Mouse (Mus musculus): ENCODE results near the gene C1qa. TPM values are rescaled to one million over a fixed set of nuclear protein-coding genes. Genes with fewer than 3 reads are reported as not detected.

Gene C1qa
- polyA plus RNA-seq, 1 experiment from 2014 or later: 50.0 TPM

GRCm38 (mm10) chr4:136896461-136896860 lies 2.1 kb downstream of the C1qa start:
- Histone ChIP-seq H3K9ac (no peak overlapping the region), H3K4me1 (replicated peaks) (no peaks in the 10 kb centered on the region; the same call in none of the 2 replicates), H3K4me3 (replicated peaks) (no peak overlapping the region), H3K36me3 (no peaks in the 10 kb centered on the region), H3K27me3 (replicated peaks) (peaks cover 17% of the 10 kb centered on the region), H3K9me3 (no peaks in the 10 kb centered on the region), H3K4me2 (replicated peaks) (no peak overlapping the region), H3K27ac (no peak overlapping the region)
- no peak for ATAC-seq
- 39% methylated on average over 10 of the region's 10 CpGs for WGBS

- 7% methylated on average over 15 of the region's 15 CpGs for WGBS
- peak overlapping the region; percentile 20; the same call in 1 of the 2 replicates for H3K4me2 ChIP-seq (replicated peaks)
- no peak overlapping the region for H3K4me3 ChIP-seq (replicated peaks)
- H3K36me3 ChIP-seq: no peaks in the 10 kb centered on the region
- no peak overlapping the region for H3K9ac ChIP-seq
- peaks cover 17% of the 10 kb centered on the region for H3K27me3 ChIP-seq (replicated peaks)
- H3K9me3 ChIP-seq: no peaks in the 10 kb centered on the region
- H3K4me1 ChIP-seq (replicated peaks): no peaks in the 10 kb centered on the region; the same call in none of the 2 replicates
- ATAC-seq: no peak
- no peak overlapping the region for H3K27ac ChIP-seq
These were observed 2.7 kb downstream of the C1qa start for GRCm38 (mm10) chr4:136895861-136896260.

- Histone ChIP-seq H3K4me1 (replicated peaks) (no peaks in the 10 kb centered on the region; the same call in none of the 2 replicates), H3K36me3 (no peaks in the 10 kb centered on the region), H3K9ac (no peak overlapping the region), H3K27me3 (replicated peaks) (peaks cover 17% of the 10 kb centered on the region), H3K4me2 (replicated peaks) (no peak overlapping the region), H3K4me3 (replicated peaks) (no peak overlapping the region), H3K27ac (no peak overlapping the region), H3K9me3 (no peaks in the 10 kb centered on the region)
- ATAC-seq: no peak
- 67% methylated on average over 4 of the region's 4 CpGs for WGBS
These were observed 3.8 kb downstream of the C1qa start for GRCm38 (mm10) chr4:136894821-136895220.

GRCm38 (mm10) chr4:136893691-136894543 lies 4.7 kb downstream of the C1qa start:
- Histone ChIP-seq H3K36me3 (no peaks in the 10 kb centered on the region), H3K4me2 (replicated peaks) (no peak overlapping the region), H3K9ac (no peak overlapping the region), H3K27me3 (replicated peaks) (peaks cover 17% of the 10 kb centered on the region), H3K9me3 (no peaks in the 10 kb centered on the region), H3K4me1 (replicated peaks) (no peaks in the 10 kb centered on the region; the same call in none of the 2 replicates), H3K4me3 (replicated peaks) (no peak overlapping the region), H3K27ac (no peak overlapping the region)
- no peak for ATAC-seq
- 5% methylated on average over 9 of the region's 9 CpGs for WGBS

- Histone ChIP-seq H3K9me3 (no peaks in the 10 kb centered on the region), H3K4me2 (replicated peaks) (no peak within 1 kb of the TSS), H3K4me3 (replicated peaks) (no peak within 1 kb of the TSS), H3K27ac (no peak within 1 kb of the TSS), H3K36me3 (no peaks in the 10 kb centered on the region), H3K9ac (no peak within 1 kb of the TSS), H3K4me1 (replicated peaks) (no peaks in the 10 kb centered on the region; the same call in 1 of the 2 replicates), H3K27me3 (replicated peaks) (peaks cover 17% of the 10 kb centered on the region)
- 63% methylated on average over 5 of the region's 5 CpGs for WGBS
- ATAC-seq: no peak
These were observed 5.8 kb downstream of the C1qa start, which contains the start of gene C1qc for GRCm38 (mm10) chr4:136892811-136893210. Gene C1qc, minus strand, starts transcription at chr4:136893065.

- no peak overlapping the region for H3K4me3 ChIP-seq (replicated peaks)
- no peak overlapping the region for H3K9ac ChIP-seq
- H3K27ac ChIP-seq: no peak overlapping the region
- H3K9me3 ChIP-seq: no peaks in the 10 kb centered on the region
- H3K27me3 ChIP-seq (replicated peaks): peaks cover 17% of the 10 kb centered on the region
- no peak for ATAC-seq
- H3K4me2 ChIP-seq (replicated peaks): no peak overlapping the region
- H3K4me1 ChIP-seq (replicated peaks): no peaks in the 10 kb centered on the region; the same call in 1 of the 2 replicates
- no peaks in the 10 kb centered on the region for H3K36me3 ChIP-seq
- WGBS: 45% methylated on average over 7 of the region's 7 CpGs
These were observed 6.2 kb downstream of the C1qa start for GRCm38 (mm10) chr4:136892371-136892770.

- no peak overlapping the region for H3K4me3 ChIP-seq (replicated peaks)
- WGBS: 85% methylated on average over 4 of the region's 4 CpGs
- no peaks in the 10 kb centered on the region for H3K36me3 ChIP-seq
- no peak overlapping the region for H3K9ac ChIP-seq
- no peak overlapping the region for H3K4me2 ChIP-seq (replicated peaks)
- no peaks in the 10 kb centered on the region; the same call in 1 of the 2 replicates for H3K4me1 ChIP-seq (replicated peaks)
- H3K9me3 ChIP-seq: no peaks in the 10 kb centered on the region
- H3K27ac ChIP-seq: no peak overlapping the region
- peaks cover 7% of the 10 kb centered on the region for H3K27me3 ChIP-seq (replicated peaks)
- no peak for ATAC-seq
These were observed 7.5 kb downstream of the C1qa start for GRCm38 (mm10) chr4:136891115-136891514.

GRCm38 (mm10) chr4:136889981-136890380 lies 8.6 kb downstream of the C1qa start:
- Histone ChIP-seq H3K9ac (no peak overlapping the region), H3K4me2 (replicated peaks) (no peak overlapping the region), H3K9me3 (no peaks in the 10 kb centered on the region), H3K36me3 (no peaks in the 10 kb centered on the region), H3K27ac (no peak overlapping the region), H3K27me3 (replicated peaks) (peaks cover 7% of the 10 kb centered on the region), H3K4me1 (replicated peaks) (no peaks in the 10 kb centered on the region), H3K4me3 (replicated peaks) (no peak overlapping the region)
- no peak for ATAC-seq
- 81% methylated on average over 15 of the region's 15 CpGs for WGBS

GRCm38 (mm10) chr4:136887714-136888113 lies 10.9 kb downstream of the C1qa start:
- Histone ChIP-seq H3K27me3 (replicated peaks) (peaks cover 7% of the 10 kb centered on the region), H3K4me3 (replicated peaks) (no peak overlapping the region), H3K9ac (no peak overlapping the region), H3K4me1 (replicated peaks) (no peaks in the 10 kb centered on the region), H3K36me3 (no peaks in the 10 kb centered on the region), H3K4me2 (replicated peaks) (no peak overlapping the region), H3K9me3 (no peaks in the 10 kb centered on the region), H3K27ac (no peak overlapping the region)
- WGBS: 59% methylated on average over 5 of the region's 5 CpGs
- no peak for ATAC-seq

- H3K9ac ChIP-seq: no peak within 1 kb of the TSS
- H3K27ac ChIP-seq: no peak within 1 kb of the TSS
- H3K4me1 ChIP-seq (replicated peaks): no peaks in the 10 kb centered on the region
- no peaks in the 10 kb centered on the region for H3K36me3 ChIP-seq
- ATAC-seq: no peak
- 76% methylated on average over 7 of the region's 7 CpGs for WGBS
- no peaks in the 10 kb centered on the region for H3K27me3 ChIP-seq (replicated peaks)
- no peak within 1 kb of the TSS for H3K4me3 ChIP-seq (replicated peaks)
- no peak within 1 kb of the TSS for H3K4me2 ChIP-seq (replicated peaks)
- no peaks in the 10 kb centered on the region for H3K9me3 ChIP-seq
These were observed 12.5 kb downstream of the C1qa start, which contains the start of gene C1qb for GRCm38 (mm10) chr4:136886101-136886500. Gene C1qb, minus strand, starts transcription at chr4:136886187.

GRCm38 (mm10) chr4:136878601-136879000 lies 20.0 kb downstream of the C1qa start:
- 24% methylated on average over 5 of the region's 5 CpGs for WGBS
- ATAC-seq: no peak
- no peaks in the 10 kb centered on the region for H3K4me1 ChIP-seq (replicated peaks)
- no peak overlapping the region for H3K4me3 ChIP-seq (replicated peaks)
- H3K27me3 ChIP-seq (replicated peaks): no peaks in the 10 kb centered on the region
- no peaks in the 10 kb centered on the region for H3K9me3 ChIP-seq
- H3K9ac ChIP-seq: no peak overlapping the region
- no peaks in the 10 kb centered on the region for H3K36me3 ChIP-seq
- no peak overlapping the region for H3K27ac ChIP-seq
- no peak overlapping the region for H3K4me2 ChIP-seq (replicated peaks)

- no peak overlapping the region for H3K4me2 ChIP-seq (replicated peaks)
- H3K9ac ChIP-seq: no peak overlapping the region
- no peaks in the 10 kb centered on the region for H3K4me1 ChIP-seq (replicated peaks)
- H3K27ac ChIP-seq: no peak overlapping the region
- H3K9me3 ChIP-seq: no peaks in the 10 kb centered on the region
- no peaks in the 10 kb centered on the region for H3K36me3 ChIP-seq
- no peak overlapping the region for H3K4me3 ChIP-seq (replicated peaks)
- ATAC-seq: peak; percentile 58; the same call in 1 of the 2 replicates
- H3K27me3 ChIP-seq (replicated peaks): no peaks in the 10 kb centered on the region
- 52% methylated on average over 8 of the region's 8 CpGs for WGBS
These were observed 20.4 kb downstream of the C1qa start for GRCm38 (mm10) chr4:136878171-136878570.

- no peaks in the 10 kb centered on the region for H3K9me3 ChIP-seq
- WGBS: 23% methylated on average over 7 of the region's 7 CpGs
- ATAC-seq: peak; percentile 67
- H3K9ac ChIP-seq: no peak overlapping the region
- H3K4me1 ChIP-seq (replicated peaks): no peaks in the 10 kb centered on the region
- no peaks in the 10 kb centered on the region for H3K36me3 ChIP-seq
- no peaks in the 10 kb centered on the region for H3K27me3 ChIP-seq (replicated peaks)
- H3K4me3 ChIP-seq (replicated peaks): no peak overlapping the region
- H3K4me2 ChIP-seq (replicated peaks): no peak overlapping the region
- H3K27ac ChIP-seq: no peak overlapping the region
These were observed 21.6 kb downstream of the C1qa start for GRCm38 (mm10) chr4:136876971-136877370.

All from intestine, embryonic 15.5 days (tissue).